Mouse (Mus musculus) gastrocnemius, postnatal 25 days (tissue): Measurements from ENCODE around the gene Homer1. TPM values are rescaled to one million over a fixed set of nuclear protein-coding genes. Genes with fewer than 3 reads are reported as not detected.

ENCODE experiments used
- DNase-seq: peaks from one replicate; pipeline ENCODE4 v3.0.0; 2022
- total RNA-seq, 2 experiments: library from RNA; stranded (reverse); gene quantifications; 1 replicate in 1 of 2; 2 replicates in 1 of 2; pipeline ENCODE4 v1.2.3; 2021

Homer1 gene
- total RNA-seq, 2 experiments from 2014 or later, result 65.7 to 92.3 TPM

DNA sequence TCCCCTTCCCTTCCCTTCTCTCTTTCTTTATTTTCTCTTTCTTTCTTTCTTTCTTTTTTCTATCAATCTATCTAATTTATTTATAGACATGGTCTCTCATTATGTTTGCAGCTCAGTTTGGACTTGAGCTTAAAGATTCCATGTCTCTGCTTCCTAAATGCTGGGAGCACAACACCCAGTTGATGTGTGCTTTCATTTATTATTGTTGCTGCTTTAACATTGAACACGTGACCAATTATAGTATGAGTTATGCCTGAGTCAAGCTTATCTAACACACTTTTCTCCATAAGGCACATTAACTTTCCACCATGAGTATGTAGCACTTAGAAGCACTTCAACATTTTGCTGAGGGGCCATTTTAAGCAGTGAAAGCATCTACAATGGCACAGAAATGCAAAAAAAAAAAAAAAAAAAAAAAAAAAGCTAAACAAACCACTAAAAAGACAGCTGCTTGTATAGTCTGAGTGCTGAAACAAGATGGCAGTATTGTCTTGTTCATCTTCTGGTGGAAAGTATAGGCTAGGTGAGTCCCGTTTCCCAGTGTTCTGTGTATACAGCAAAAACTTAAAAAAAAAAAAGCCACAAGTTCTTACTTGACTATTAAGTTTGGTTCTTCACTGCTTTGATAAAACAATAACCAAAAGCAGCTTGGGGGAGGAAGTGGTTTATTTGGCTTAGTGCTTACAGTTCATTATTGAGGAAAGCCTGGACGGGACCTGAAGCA, 41.3 kb downstream of the Homer1 start:
- no peak for DNase-seq

DNA sequence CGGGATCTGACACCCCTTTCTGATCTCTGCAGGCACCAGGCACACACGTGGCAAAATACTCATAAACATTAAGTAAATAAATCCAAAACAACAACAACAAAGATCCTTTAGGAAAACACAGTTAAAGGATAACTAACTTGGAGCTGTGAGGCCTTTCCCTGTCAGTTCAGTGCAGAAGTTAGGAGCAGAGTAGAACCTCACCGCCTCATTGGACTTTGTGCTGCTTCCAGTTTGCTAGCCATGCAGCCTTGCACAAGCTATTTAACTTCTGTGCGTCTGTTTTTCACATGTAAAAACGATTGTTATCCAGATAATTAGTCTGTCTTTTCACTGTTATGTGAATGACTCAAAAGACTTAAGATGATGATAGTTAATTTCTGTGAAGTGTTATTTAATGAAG, 43.2 kb downstream of the Homer1 start:
- DNase-seq, result no peak

DNA sequence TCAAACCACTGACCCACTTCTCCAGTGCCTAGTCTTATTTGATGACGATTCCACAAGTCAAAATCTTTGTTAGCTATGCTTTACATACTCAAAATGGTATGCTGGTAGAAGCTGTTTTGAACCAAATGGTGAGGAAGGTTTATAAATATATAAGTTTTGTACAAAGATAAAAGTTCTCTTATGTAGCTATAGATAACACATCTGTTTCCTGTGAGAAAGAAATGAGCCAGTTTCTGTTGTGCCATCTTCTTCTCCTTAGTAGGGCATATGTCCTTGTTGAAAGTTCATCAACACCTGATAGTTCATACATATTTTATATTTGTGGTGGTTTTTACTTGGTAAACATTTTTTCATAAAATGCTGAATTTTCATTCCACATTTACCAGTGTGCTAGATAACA, 45.0 kb downstream of the Homer1 start:
- no peak for DNase-seq

DNA sequence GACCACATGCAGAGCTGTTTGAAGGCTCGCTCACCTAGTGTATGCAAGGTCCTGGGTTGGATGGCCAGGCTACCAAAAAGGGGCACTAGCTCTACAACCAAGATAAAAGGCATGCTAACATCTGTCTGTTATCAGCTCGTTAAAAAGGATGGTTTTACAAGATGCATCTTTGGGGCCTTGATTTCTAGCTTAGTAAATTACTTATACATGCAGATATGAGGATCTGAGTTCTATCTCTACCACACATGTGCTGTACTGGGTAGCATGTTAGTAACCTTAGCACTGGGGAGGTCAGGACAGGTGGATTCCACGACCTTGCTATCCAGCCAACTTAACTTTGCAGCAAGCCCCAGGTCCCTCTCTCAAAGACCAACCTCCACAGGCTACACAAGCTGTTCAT, 46.4 kb downstream of the Homer1 start:
- no peak for DNase-seq

DNA sequence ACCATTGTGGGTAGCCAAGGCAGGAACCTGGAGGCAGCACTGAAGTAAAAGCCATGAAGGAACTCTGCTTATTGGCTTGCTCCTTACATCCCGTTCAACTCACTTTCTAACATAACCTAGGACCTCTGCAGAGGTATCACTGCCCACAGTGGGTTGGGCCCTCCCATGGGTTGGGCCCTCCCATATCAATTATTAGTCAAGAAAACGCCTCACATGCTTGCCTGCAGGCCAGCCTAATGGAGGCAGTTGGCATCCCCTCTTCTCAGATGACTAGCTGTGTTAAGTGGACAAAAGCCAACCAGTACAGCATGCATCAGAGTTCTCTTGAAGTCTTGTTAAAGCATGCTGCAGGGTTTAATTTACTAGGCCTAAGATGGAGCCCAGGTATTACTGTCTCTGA, 52.6 kb downstream of the Homer1 start:
- no peak for DNase-seq

DNA sequence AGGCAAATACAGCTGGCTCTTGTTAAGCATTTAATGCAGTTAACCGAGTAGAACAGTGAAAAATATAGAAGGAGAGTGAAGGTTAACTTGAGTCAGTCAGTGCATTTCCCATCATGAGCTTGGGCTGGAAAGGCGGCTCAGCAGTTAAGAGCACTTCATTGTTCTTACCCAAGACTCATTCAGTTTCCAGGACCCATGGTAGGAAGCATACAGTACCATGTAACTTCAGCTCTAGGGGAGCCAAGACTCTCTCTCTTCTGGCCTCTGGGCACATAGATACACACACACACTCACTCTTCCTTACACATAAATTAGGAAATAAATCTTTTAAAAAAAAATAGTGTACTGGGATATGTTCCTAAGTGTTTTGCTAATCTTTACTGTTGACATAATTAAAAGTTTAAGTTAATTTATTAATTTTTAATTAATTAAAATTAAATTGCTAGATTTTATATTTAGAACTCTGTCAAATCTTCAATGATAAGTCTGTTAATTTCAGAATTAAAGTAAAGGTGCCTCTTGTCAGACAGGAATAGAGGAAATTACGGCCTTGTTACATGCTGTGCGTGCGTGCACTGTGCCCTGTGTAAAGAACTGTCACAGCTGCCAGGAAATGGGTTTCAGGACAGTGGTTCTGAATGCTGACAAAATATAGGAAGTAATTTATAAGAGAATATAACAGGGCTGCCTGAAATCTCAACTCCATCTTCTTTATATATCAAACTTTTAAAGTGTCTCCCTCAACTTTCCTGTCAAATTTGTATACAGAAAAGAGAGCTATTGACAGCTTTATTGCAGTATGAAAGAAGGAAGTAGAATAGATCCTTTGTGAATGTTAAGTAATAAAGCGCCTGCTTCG, 55.2 kb downstream of the Homer1 start:
- DNase-seq, result no peak

DNA sequence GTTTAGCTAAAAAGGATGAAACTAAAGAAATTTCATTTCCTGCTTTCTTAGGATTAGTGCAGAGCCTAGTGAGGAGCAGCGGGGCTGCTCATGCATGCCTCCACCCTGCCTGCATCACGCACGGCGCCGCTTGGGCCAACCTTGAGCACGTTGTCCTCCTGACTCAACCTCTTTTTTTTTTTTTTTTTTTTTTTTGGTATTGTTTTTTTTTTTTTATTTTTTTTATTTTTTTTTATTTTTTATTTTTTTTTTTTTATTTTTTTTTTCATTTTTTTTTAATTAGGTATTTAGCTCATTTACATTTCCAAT, 55.8 kb downstream of the Homer1 start:
- DNase-seq, result no peak

DNA sequence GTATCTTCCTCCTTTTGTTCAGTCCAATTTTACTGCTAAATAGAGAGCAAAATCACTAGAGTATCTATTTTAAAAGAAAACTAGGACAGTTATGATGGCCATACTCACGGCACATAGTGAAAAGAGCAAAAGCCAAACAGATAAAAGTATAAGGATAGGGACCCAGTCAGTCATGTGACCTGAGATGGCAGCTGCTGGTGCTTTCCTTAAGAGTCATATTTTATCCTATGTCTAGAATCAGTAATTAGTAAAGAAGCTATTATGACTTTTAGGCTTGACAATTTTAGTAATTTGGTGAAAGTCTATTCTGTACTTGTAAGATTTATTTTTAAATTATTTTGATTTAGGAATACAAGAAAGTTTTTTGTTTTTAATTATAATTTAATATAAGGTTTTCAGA, 59.1 kb downstream of the Homer1 start:
- DNase-seq, result no peak

DNA sequence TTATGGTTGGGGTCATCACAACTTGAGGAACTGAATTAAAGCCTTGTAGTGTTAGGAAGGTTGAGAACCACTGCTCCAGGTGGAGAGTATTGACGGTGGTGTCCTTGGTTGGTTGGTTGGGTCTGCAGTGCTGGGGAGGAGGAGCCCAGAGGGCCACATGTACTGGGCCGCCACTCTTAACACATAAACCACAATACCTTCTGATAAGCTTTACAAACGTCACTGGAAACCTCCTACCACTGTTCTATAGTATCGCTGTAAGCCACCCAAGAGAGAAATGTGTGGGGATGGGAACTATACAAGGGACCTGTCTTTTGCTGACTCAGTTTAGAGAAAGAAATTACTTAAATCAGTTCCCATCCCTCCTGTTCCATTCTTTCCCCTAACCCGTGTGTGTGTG, 68.1 kb downstream of the Homer1 start:
- DNase-seq, result no peak

DNA sequence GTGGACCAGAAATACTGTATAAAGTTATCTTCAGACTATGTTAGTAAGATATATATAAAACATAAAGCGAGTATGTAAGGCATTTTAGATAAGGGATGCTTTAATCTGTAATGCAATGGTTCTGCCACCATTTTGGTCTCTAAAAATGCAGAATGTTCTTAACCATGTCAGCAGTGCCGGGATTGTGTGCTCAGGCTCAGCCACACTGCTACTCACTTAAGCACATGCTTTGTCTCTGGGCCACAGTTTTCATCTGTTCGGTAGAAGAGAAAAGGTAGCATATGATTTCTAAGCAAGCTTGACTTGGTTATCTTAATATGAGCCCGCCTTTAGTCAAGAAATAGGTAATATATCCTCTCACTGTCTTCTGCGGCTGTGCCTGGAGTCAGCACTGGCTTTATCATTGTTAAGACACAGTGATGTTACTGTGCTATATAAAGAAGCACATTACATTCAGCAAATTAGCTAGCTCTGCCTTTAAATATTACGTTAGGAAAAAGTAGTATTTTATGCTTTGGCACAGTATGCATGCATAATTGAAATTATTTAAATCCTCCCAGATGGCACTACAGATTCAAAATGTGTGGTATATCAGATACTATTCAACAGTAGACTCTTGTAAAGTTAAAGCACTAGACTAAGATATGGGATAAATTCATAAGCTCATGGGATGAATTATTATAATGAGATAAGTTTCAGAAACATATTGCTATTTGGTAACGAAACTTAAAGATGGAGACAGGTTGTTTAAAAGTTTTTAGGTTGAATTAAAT, 69.6 kb downstream of the Homer1 start:
- DNase-seq, result no peak

DNA sequence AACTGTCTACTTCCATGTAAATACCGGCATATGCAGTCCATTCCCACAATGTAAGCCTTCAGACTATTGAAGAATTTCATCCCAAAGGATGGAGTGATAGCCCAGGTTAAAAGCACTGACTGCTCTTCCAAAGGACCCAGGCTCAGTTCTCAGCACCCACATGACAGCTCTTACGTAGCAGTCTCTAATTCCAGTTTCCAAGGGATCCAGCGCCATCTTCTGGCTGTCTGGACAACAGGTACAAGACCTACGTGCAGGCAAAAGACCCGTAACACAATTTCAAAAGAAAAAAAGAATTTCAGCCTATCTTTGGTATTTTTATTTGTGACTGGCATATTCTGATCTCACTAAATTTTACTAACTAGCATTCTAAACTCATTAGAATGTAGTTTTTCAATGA, 75.0 kb downstream of the Homer1 start:
- DNase-seq, result no peak

DNA sequence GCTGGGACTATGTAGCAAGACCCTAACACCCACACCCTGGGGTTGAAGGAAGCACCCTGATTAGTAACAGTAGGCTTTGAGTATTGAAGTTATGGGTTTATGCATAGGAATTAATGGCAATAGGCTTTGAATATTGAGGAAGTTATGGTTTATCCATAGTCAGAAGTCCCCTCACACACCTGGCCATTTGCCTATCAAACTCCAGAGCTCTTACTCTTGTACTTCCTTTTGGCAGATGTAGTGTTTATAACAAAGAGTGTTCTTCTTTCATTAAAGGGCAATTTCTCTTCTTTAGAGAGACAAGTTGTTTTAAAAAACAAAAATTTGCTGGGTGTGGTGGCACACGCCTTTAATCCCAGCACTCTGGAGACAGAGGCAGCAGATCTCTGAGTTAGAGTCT, 79.1 kb downstream of the Homer1 start:
- DNase-seq, result no peak

DNA sequence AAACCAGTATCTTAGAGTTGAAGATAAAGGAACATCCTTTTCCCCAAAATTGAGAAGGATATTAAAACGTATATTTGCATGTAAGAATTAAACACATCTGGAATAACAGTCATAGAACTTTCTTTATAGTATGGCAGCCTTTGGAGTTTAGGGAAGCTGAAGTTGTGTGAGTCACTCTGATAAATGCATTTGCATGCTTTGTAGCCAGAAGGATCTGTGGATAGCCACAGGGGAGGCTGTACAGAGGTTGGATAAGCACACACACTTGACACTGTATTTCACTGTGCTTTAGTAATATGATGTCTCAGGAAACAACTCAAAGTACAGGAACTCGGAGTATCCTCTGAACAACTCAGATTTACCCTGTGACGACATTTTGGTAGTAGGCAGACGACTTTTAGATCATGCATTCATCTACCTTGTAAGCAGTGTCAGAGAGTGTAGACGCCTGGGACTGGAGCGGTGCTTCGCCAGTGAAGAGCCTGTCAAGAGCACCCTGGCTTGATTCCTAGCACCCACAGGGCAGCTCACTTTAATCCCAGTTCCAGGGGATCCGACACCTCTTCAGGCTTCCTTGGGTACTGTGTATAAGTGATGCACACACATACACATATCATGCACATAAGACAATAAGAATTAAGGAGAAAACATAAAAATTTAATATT, 81.1 kb downstream of the Homer1 start:
- DNase-seq, result no peak

DNA sequence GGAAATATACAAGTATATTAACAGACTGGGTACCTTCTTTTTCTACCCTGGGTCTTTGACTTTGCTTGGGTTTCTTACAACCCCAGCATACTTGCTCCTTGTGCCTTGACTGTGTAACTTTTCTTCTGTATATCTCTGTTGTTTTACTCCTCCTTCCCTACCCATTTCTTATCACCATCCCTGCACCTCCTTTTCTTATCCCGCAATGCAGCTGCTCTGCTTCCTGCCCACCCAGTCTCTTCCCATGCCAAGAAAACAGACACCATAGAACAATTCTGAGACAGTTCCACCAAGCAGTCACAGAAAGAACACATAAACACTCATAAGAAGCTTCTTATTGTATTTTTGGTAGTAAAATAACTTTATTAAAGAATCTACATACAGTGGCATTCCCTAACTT, 81.9 kb downstream of the Homer1 start:
- DNase-seq, result no peak

DNA sequence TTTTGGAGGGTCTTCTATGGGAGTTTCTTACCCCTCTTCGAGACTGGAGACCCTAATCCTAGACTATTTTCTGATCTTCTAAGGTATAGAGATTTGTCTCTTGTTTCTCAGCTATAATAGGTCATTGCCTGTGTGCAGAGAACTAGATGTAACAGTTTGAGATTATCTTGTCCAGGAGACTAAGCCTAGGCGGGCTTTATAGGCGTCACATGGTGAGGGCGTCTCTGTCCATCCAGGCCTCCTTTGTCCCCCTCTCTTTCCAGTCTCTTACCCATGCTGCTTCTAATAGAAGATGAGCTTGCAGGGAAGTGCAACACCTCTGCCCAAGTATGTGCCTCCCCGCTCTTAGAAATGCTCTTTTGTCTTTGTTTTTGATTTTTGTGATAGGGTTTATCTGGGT, 83.7 kb downstream of the Homer1 start:
- no peak for DNase-seq

DNA sequence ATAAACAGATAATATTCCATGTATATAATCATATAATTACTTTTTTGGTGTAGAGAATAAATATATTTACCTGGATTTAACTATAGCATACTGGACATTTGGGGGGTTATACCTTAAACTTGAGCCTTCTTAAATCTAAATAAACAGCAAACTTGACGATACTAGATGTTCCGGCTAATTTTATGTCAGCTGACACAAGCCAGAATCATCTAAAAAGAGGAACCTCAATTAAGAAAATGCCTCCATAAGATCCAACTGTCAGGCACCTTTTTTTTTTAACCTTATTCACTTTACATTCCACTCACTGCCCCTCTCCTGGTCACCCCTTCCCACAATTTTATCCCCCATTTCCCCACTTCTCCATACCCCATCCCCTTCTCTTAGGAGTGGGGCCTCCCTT, 84.2 kb downstream of the Homer1 start:
- no peak for DNase-seq

DNA sequence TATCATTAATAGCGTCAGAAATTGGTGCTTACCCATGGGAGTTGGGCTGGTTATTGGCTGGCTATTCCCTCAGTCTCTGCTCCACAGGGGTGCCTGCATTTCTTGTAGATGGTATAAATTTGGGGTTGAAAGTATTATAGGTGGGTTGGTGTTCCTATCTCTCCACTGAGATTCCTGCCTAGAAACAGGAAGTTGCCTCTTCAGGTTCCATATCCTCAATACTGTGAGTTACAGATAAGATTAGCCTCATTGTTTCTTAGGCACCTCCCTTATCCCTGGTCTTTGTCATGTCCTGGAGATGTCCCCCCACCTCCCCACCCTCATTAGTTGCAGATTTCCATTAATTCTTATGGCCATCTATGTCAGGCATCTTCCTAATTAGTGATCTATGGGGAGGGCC, 85.0 kb downstream of the Homer1 start:
- no peak for DNase-seq

DNA sequence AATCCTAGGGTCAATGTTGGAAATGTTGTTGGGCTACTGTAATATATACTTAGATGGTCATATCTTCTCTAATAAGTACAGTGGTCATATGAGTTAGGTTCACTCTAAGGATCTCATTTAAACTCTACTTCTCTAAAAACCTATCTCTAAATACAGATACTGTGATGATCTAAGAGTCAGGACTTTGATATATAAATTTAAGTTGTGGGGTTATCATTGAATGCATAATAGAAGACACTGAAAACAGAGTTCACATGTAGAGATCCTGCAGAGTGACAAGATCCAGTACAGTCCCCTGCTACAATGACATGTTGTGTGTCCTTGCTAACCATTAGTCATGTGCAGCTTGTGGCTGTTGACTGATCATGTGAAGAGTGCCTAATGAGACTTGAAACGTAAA, 85.7 kb downstream of the Homer1 start:
- no peak for DNase-seq

DNA sequence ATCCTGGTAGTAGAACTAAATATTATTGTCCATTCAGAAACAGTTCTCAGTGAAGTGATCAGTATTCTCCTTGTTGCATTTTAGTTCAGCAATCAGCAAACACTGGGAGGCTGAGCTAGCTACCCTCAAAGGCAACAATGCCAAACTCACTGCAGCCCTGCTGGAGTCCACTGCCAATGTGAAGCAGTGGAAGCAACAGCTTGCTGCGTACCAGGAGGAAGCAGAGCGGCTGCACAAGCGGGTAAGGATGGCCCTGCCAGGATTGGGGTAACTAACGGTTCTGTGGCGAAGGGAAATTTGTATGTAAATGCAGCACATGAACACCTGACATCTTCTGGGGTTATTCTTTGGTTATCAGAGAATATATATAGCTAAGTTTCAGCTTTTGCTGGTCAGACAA, 88.0 kb downstream of the Homer1 start:
- no peak for DNase-seq

DNA sequence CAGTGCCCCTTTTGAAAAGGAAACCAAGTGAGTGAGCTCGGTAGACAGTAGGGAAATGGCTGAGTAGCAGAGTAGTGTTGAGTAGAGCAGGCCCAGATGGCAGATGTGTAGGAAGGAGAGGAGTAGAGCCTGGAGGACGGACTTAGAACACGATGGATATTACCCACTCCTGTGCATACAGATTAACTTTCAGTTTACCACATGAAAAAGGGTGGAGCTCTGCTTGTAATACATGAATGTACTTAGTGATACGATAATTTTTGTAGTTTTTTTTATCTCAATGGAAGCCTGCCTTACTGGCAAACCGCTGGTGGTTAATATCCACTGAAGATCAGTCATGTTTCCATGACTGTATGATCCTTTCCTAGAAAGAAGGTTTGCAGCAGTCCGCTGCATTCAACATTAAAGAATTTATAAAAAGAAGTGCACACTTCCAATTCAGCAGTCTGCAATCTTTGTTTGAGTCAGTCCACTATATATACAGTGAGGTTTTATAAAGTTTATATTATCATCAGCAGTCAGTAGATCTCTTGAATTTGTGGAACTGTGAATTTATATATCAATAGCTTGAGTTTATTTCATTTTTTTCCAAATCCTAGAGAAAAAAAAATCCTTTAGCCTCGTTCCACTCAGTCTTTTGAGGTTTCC, 89.3 kb downstream of the Homer1 start:
- DNase-seq, result no peak

DNA sequence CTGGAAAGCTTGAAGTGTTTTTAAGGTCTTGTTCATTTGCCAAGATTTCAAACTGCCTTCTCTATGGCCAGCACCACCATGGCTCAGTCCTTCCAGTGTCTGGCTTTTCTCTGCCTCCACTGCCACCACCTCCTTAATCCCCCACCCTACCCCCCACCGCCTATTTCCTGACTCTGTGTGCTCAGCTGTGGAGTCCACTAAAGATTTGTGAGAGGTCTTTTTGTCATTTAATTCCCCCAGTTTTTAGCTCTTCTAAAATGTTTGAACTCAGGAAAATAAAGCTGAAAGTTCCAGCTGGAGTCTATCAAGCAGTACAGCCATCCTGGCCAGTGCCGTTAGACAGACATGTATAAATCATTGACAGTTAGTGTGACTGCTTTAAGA, 89.8 kb downstream of the Homer1 start:
- DNase-seq, result no peak

DNA sequence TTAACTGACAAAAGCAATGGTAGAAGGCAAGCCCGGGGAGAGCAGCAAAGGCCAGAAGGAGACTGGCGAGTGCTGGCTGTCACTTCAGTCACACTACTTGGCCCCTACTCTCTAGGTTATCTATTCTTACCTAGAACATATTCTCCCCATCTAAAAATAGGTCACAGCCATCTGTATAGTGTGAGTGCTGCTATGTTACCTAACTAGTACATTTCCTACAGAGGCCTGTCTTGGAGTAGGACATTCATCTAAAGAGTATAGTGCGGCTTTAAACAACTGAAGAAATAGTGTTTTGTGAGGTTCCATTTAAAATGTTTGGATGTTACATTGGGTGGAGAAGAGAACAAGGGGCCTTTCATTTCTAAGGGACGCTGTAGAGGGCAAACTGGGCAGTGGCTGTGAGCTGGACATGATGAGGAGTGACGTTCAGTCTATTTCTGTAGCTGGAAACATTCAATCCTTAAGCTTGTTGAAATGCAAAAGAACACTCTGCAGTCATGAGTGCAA, 100.3 kb downstream of the Homer1 start:
- peak; percentile 32 for DNase-seq
